Mouse (Mus musculus) lung, adult 10 weeks (tissue): Measurements from ENCODE around the gene Nsdhl. TPM values are rescaled to one million over a fixed set of nuclear protein-coding genes. Genes with fewer than 3 reads are reported as not detected.

ENCODE experiments used
- polyA plus RNA-seq: library from polyadenylated mRNA; stranded (reverse); fragments of 350-450 nt; fragmentation: Illumina TruSeq; extraction: RNeasy Lipid Tissue Mini Kit (QIAGEN cat#74804); gene quantifications from one replicate; pipeline ENCODE4 v1.2.3, GENCODE M21; 2014; ENCODE audit warnings: low read depth, low replicate concordance; ENCODE audit not compliant: insufficient read depth

Gene Nsdhl
- polyA plus RNA-seq, result 14.0 TPM

GRCm38 (mm10) chrX:72917884-72918681, at the start of gene Nsdhl, which contains the start of gene Cetn2:
TSS of gene Nsdhl (plus strand) at chrX:72918557.
TSS of gene Cetn2 (minus strand) at chrX:72918411.

GRCm38 (mm10) chrX:72986841-72987519, 68.6 kb downstream of the Nsdhl start, which contains the start of gene Zfp185:
TSS of gene Zfp185 (plus strand) at chrX:72987339.

Other genes with a start within 250 kb of the Nsdhl start
- gene Gabrq, start 93.4 kb upstream of the Nsdhl start, polyA plus RNA-seq, result 0.49 TPM
- 80.2 TPM for gene Cetn2, start 146 bp upstream of the Nsdhl start, polyA plus RNA-seq
- gene Zfp185, start 68.8 kb downstream of the Nsdhl start, polyA plus RNA-seq, result 4.2 TPM
- not detected for gene Pnma5, start 118.5 kb downstream of the Nsdhl start, polyA plus RNA-seq
- gene Pnma3, start 146.2 kb downstream of the Nsdhl start, polyA plus RNA-seq, result not detected
- gene Xlr4a, start 163.9 kb downstream of the Nsdhl start, polyA plus RNA-seq, result 2.3 TPM
- gene Xlr3a, start 178.5 kb downstream of the Nsdhl start, polyA plus RNA-seq, result 0.30 TPM
- not detected for gene Gm14685, start 198.5 kb downstream of the Nsdhl start, polyA plus RNA-seq
- not detected for gene Xlr5b, start 230.2 kb downstream of the Nsdhl start, polyA plus RNA-seq
- gene DXBay18, start 230.9 kb downstream of the Nsdhl start, polyA plus RNA-seq, result 0.70 TPM